Mouse (Mus musculus) embryo, embryonic 9.5 days (tissue): ENCODE measurements around the gene Abca7.
"Not testable (repeated sequence)": the region's sequence is repeated elsewhere in the genome, so short reads cannot be mapped to it uniquely, and the experiment has no call there.

Experiments used
- DNase-seq: peaks from one replicate; pipeline ENCODE4 v3.0.0-alpha.2; 2017; ENCODE audit errors: extremely low spot score

Gene Abca7

DNA sequence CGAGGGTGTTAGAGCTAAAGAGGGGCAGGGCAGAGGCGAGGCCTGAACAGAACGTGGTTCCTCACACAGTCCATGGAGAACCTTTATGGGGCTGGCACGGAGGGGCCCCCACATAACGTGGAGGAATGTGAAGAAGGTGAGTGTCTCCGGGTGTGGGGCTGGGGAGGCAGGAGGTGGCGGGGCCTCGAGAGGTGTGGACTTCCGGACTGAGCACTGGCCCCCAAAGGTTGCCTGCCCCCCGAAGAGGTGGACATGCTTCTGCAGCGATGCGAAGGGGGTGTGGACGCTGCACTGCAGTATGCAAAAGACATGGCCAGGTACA is 25.0 kb downstream of the Abca7 start:
- no peak for DNase-seq

DNA sequence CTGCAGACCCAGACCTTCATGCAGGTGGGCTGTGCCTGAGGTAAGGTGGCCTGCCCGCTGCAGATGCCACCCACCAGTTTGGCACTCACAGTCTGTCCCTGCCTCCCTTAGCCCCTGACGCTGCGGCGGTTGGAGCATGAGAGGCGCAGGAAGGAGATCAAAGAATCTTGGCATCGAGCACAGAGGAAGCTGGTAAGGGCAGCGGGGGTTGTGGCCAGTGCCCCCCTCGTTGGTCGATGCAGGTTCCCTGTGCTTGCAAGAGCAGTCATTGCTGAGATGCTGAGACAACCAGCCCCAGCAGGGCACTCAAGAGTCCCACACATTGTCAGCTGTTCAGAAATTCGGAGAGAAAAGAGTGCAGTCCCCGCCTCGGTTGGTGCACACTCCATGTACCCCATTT is 25.9 kb downstream of the Abca7 start:
- DNase-seq, result no peak

DNA sequence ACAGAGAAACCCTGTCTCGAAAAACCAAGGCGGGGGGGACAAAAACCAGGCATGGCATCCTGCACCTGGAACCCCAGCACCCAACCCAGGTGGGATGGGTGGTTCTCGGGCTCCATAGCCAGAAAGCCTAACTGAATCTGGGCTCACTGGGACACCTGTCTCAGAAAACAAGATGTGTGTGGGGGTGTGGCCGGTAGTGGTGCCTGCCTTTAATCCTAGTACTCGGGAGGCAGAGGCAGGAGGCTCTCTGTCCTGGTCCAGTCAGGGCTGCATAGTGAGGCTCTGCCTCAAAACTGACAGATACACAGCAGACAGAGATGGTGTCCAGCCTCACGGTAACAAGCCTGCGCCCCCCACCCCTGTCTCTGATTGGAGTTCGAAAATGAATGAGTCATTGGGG is 26.5 kb downstream of the Abca7 start:
- DNase-seq, result no peak

DNA sequence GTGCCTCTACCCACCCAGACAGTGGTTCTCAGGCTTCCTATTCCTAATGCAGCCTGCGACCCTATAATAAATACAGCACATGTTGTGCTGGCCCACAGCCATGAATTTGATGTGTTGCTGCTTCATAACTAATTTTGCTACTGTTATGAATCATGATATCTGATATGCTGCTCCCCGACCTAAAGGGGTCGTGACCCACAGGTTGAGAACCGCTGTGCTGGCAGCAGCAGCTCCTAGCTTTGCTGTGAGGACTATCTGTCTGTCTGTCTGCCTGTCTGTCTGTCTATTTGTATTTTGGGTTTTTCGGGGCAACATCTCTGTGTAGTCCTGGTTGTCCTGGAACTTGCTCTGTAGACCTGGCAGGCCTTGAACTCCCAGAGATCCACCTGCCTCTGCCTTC is 27.5 kb downstream of the Abca7 start:
- DNase-seq, result no peak

DNA sequence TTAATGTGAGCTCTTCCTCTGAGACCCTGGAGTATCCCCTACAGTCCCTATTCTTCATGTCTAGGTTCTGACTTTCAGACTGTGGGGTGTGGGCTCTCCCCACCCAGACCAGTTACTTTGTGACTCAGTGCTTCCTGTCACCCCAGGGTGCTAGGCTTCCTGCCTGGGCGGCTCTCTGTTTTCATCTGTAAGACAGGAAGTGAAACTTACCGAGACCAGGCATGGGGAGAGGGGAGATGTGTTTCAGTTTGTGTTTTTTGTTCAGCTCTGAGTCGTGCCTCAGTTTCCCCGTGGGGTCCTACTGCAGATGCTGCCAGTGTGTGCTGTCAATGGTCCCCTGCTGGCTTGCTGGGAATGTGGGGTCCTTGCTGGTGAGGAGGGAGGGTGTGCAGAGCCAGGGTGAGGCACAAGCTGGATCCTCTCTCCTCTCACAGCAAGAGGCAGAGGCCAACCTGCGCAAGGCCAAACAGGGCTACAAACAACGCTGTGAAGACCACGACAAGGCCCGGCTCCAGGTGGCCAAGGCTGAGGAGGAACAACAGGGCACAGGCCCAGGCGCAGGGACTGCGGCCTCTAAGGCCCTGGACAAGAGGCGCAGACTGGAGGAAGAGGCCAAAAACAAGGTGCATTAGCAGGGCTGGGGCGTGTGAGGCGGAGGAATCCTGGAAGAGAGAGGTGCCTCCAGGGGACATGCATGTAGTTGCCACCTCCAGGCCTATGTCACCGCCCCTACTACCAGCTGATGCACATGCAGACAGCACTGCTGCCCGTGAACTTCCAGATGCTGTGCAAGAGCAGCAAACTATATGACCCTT is 28.1 kb downstream of the Abca7 start:
- no peak for DNase-seq

DNA sequence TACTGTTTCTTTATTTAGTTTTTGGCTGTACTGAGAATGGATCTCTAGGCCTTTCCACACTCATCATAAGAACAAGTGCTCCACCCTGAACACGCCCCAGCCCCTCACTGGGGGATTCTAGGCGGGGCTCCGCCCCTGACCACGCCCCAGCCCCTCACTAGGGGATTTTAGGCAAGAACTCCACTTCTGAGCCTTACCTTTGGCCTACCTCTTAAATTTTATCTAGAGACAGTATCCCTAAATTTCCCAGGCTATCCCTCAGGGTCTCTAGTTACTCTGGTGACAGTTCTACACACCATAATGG is 28.7 kb downstream of the Abca7 start:
- DNase-seq, result no peak

DNA sequence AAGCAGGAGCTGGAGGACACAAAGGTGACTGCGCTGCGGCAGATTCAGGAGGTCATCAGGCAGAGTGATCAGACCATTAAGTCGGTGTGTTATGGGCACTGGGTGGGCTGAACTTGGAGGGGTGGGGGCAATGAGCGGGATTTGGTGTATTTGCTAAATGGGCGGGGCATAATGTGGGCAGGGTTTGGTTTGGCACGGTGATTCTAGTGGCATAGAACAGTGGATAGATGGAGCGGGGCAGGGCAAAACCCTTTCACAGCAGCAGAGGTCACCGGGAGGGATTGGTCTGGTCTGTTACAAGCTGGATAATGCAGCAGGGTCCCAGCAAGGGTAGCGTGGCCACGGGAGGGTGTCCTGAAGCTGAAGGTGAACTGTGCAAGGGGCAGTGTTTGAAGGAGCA is 29.2 kb downstream of the Abca7 start:
- no peak for DNase-seq

DNA sequence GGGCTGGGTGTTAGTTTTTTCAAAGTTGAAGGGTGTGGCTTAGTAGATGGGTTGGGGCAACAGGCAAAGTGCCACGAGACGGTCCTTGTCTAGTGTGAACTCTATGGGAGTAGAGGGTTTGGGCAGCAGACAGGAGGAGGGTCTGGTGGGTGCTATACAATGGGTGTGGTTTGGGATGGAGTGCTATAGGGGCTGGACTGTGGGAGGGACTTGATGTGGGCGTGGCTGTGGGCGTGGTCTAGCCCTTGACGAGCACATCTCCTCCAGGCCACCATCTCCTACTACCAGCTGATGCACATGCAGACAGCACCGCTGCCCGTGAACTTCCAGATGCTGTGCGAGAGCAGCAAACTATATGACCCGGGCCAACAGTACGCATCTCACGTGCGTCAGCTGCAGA is 29.6 kb downstream of the Abca7 start:
- no peak for DNase-seq

DNA sequence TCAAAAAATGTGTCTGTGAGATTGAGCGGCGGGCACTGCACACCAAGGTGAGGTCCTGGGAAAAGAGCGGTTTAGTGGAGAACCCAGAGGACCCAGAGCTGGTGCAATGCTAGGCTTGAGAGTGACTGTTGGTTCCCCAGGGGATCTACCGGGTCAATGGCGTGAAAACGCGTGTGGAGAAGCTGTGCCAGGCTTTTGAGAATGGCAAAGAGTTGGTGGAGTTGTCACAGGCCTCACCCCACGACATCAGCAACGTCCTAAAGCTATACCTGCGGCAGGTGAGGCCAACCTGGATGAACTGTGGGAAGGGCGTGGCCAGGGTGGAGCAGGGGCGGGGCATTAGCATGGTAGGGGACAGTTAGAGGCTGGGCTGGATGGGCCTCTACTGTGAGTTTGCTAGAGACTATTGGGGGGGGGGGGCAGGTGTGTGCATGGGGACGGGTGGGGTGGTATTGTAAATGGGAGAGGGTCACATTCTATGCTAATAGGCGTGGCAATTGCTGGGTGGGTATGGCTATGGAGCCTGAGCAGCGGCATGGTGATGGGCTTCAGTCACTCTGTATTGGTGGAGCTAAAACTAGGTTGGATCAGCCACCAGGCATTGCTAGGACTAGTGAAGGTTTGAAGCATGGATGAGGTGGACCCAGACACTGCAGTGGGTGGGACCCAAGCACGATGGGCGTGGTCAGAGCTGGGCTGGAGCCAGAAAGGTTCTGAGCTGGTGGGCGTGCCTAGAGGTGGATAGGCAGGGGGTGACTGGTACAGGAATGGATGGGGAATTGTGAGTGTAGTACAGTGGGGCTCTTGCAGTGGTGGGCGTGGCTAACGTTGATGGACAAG is 31.6 kb downstream of the Abca7 start:
- no peak for DNase-seq

DNA sequence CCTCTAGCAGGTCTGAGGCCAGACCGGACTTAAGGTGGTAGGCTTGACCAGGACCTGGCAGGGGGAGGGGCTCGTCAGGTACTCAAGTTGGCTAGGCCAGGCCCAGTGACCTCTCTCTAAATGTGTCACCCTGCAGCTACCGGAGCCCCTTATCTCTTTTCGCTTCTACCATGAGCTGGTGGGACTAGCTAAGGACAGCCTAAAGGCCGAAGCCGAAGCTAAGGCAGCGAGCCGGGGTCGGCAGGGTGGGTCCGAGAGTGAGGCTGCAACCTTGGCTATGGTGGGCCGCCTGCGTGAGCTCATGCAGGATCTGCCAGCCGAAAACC is 32.2 kb downstream of the Abca7 start:
- no peak for DNase-seq

DNA sequence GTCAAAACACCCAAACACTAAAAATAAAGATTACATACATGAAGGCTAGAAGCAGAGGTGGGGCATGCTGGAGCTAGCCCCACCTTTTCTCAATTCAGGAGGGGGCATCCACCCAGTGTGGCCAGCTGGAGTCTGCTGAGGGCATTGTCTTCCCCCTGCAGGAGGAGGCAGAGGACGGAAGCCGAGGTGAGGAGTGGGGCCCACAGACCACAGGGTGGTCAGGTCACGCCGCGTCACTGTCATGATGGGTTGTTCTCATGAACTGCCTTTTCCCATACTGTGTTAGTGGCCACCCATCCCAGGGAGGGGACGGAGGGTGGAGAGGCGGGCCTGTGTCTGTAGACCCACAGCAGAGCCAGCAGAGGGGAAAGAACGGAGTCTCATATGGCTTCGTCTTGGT is 33.9 kb downstream of the Abca7 start:
- no peak for DNase-seq

DNA sequence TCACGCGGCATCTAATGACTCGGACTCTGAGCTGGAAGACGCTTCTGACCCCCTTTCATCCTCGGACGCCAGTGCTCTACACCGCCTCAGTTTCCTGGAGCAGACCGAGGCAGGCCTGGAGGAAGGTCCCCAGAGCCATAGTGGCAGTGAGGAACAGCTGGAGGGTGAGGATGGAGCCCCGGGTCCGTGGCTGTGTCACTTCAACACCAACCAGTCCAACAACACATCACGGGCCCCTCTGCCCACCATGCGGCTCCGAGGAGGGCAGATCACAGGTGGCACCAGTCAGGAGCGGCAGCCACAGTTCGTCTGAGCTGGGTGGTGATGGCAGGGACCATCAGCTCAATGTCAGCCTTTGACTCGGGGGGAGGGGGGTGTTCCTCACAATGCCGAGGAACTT is 34.4 kb downstream of the Abca7 start:
- no peak for DNase-seq

DNA sequence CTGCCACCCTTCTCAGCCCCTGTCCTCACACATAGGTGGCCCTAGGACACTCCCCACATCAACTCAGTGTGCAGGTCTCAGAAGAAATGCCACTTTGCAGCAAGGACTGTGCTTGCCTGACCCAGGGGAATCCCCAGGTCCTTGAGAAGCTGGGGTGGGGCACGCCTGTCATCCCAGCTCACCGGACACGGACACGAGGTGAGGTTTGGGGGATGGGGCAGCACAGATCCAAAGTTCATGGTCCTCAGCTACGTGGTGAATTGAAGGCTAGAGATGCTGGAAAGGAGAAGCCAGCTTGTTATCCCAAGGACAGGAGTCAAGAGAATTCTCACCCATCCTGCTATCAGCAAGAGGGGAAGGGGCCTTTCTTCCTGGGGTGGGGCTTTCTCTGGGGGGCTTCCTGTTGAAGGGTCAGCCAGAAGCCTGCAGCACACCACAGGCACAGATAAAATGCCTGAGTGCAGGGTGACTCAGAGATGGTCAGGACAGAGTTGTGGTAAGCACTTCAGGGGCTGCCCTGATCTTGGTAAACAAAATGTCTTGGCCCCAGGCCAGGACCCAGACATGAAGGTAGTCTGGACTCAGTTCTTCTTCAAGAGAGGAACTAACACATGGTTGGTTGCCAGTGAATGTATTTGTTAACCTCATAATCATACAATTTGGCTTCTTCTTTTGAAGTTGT is 36.6 kb downstream of the Abca7 start:
- DNase-seq, result no peak

DNA sequence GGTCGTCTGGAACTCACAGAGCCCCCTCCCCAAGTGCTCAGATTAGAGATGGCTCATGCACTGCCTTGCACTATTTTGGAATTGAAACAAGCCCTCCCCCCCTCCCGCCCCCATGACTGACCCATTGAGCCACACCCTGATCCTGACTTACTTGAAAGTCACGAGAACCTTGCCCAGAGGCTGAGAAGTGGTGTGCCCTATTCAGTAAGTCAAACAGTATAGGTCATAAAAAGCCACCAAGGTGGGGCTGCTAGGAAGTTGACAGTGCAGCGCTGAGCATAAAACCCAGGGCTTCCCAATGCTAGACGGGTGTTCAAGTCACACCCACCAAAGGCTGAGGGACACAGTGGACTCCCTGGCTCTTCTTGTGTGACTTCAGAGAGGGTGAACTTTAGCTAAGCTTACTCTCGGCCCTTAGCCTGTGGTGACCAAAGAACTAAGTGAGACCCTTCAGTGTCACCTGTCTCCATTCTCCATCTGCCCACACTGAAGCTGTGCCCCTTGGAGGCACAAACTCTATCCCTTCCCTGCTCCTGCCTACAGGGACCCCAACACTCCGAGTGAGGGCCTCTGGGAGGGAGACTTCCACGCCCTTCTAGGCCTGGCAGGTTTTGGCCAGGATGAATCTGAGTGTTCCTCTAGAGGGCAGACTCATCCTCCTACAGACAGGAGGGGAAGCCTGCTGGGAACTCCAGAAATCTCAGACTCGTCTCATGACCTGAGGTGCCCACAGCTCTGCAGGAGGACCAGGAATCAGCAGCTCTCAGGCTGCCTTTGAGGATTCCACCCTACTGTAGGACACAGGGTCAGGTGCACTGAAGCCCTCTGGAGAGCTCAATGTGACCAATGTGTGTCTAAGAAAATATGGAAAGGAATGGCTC is 37.5 kb downstream of the Abca7 start:
- DNase-seq, result no peak

DNA sequence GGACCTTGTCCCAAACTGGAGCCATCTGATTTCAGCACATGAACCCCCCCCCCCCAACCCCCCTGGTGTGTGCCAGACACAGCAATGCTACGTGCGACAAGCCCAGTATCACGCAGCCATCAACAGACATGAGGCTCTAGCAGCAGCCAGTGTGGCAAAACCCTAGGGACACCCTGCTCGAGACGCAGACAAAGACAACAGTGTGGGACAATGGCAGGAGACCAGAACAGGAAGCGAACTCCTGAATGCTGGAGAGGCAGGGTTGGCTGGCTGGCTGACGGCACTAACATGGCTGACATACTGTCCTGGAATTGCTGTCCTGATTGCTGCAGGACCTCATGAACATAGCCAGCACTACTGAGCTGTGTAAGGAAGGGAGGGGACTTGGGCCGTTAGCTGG is 38.9 kb downstream of the Abca7 start:
- DNase-seq, result no peak

DNA sequence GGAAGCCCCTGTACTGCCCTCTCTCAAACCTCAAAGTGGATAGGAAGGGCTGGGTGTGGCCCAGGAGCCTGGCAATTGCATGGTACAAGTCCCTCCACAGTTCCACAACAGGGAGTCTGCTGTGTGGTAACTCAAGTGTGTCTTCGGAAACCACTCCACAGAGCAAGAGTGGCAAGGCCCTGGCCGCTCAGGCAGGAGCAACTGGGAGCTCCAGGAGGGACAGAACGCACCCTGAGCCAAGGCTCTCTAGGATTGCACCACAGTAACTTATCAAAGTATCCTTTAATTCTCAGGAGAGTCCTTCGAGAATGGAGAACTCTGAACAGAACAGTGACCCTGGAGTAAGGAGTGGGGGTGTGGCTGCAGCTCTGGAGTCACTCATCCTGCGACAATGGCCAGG is 39.4 kb downstream of the Abca7 start:
- no peak for DNase-seq

DNA sequence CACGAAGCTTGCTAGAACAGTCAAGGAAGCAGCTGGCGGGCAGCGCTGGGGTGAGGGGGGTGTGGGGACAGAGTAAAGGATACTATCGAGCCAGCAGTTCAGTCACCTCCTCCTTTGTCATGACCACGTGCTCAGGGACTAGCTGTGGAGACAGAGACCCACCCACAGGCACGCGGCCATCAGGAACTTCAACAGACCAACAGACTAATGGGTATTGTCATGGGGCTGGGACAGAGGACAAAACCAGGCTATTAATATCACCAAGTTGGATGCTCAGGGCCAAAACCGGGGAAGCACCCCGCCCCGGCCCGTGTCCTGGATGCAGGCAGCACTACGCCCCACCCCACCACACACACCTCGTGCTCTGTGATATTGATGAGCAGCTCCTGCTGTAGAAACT is 40.5 kb downstream of the Abca7 start:
- DNase-seq, result no peak

DNA sequence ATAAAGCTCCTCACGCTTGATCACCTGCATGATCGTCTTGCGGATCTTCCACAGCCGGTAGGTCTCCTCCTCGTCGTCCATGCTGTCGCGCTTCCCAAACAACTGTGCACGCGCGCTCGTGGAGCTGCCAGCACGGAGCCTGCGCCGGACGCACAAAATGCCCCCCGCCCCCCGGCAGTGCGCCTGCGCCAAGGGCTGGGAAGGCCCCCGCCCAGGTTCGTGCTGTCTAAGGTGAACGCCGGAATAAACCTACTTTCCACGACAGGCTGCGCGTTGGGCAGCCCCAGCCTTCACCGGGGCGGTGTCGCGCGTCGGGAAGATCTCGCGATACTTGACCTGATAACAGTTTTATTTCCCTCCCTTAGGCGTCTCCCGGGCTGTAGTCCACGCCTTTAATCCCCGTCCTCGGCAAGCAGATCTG is 43.3 kb downstream of the Abca7 start, which contains the start of gene Polr2e:
Polr2e (minus strand) TSS at position 237 of the 421 bp plus-strand sequence.
- peak; percentile 99 for DNase-seq

DNA sequence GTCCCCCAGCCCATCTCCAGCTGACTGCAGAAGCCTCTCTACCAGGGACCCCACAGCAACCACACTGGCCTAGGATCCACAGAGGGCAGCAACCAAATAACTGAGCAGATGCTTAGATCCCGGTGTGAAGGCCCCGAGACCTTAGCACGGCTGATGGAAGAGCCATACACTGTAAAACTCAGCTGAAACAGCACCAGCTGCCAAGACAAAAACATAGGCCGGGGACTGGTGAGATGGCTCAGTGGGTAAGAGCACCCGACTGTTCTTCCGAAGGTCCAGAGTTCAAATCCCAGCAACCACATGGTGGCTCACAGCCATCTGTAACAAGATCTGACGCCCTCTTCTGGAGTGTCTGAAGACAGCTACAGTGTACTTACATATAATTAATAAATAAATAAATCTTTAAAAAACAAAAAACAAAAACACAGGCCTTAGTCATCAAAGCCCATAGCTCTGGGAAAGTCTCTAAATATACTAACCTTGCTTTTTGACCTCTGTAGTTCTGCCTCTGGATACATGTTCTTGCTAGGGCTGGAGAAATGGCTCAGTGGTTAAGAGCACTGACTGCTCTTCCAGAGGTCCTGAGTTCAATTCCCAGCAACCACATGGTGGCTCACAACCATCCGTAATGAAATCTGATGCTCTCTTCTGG is 45.2 kb downstream of the Abca7 start:
- not testable (repeated sequence) for DNase-seq

DNA sequence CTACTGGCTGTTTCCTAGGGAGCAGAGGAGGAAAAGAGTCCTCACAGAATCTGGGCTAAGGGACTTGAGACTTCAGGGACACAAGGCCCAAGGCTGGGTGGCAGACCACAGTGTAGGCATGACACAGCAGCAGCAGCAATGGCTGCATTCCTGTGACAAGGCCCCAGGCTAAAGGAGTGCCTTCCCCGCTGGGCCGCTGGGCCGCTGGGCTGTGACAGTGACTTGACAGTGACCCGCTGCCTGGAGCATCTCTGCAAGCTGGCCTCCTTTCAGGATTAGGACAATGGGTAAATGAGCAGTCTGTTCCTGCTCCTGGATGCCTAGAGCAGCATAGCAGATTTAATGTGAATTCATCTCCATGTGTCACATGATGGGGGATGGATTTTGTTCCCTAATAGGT is 47.8 kb downstream of the Abca7 start:
- DNase-seq, result no peak

DNA sequence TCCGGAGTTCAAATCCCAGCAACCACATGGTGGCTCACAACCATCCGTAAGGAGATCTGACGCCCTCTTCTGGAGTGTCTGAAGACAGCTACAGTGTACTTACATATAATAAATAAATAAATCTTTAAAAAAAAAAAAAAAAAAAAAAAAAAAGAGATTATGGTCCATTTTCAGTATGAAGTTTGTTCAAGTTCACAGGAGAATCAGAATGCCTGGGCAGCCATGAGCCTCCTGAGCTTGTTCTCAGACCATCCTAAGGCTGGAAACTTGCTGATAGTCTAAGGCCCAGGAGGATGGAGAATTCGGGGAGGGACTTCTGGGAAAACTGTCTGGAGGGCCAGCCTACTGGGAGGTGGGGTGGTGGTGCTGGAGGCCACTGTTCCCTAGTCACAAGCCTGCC is 49.1 kb downstream of the Abca7 start:
- not testable (repeated sequence) for DNase-seq

DNA sequence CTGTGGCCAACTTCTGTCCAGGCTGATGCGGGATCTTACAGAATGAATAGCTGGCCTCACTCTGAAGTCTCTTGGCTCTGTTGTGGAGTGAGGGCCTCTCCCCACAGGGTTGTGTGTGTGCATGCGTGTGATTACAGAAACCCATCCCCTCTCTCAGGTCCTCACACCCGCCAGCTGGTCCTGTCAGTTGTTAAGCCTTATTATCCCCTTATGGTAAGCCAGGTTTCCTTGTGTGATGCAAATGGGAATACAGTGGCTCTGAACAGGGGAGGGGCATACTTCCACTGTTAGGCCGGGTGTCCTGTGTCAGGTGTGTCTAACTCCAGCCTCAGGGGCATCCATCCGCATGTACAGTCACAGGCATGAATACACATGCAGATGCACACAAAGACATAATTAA is 49.5 kb downstream of the Abca7 start:
- no peak for DNase-seq
